Mouse (Mus musculus): ENCODE data around the gene Fh1.

DNA sequence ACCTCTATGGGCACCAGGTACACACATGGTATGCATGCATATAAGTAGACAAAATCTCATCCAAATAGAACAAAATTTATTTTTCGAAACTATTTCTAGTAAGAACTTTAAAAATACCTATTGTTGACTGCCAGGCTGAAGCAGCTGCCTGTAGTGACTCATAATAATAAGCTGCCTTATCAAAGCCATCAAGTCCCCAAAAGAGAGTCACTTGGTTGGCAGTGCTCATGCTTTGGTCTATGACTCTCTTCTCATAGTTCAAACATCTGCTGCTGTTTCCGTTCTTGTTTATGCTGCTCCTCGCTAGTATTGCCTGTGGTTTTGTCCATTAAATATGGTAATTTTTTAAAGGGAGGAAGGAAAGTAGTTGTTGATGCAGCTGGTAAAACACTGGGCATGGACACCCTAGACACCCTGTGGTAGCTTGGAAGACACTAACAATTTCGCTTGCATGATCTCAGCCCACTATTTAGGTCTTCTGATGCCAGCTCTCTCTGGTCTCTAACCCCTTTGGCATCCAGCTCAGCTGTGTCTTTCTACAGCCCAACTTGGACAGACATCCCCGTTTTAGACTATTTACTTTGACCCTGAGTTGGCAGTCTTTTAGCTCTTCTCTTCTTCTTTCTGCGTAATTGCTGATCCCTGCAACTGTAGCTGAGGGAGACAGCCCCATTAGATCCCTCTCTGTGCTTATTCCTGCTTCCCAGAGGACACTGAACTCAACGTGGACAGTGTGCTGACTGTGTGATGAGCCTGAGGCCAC lies 48.3 kb upstream of the Fh1 start:
- TF ChIP-seq CTCF (IDR thresholded peaks at IDR 0.05; ENCODE audit: borderline replicate concordance, extremely low read depth, insufficient read depth, insufficient read length) (no peak), POLR2A (IDR thresholded peaks at IDR 0.05; ENCODE audit: borderline replicate concordance, extremely low read depth, insufficient read depth, insufficient read length, poor library complexity, severe bottlenecking) (no peak)

Measured in brain, embryonic 14.5 days (tissue).